Mouse (Mus musculus) stomach, embryonic 14.5 days (tissue): Measurements from ENCODE around the gene Myocd. TPM values are rescaled to one million over a fixed set of nuclear protein-coding genes. Genes with fewer than 3 reads are reported as not detected.

ENCODE experiments used
- ATAC-seq: fragments of 200-750 bp; cut with Nextera tagmentation; 2 replicates; pipeline ENCODE4 v1.8.0; 2017; ENCODE audit warnings: low read depth, moderate TSS enrichment; ENCODE audit not compliant: insufficient number of reproducible peaks, insufficient read depth, low FRiP score
- H3K27ac ChIP-seq: fragments of 300-500 bp; sonication (generic); 2 replicates; pipeline ENCODE4 v1.5.1; 2014; ENCODE audit warnings: mild to moderate bottlenecking, low read length, moderate library complexity, mixed read lengths
- H3K27me3 ChIP-seq: fragments of 300-500 bp; sonication (generic); 2 replicates; pipeline ENCODE4 v1.6.1; 2014; ENCODE audit warnings: low read length, control low read depth, mixed read lengths; ENCODE audit not compliant: control insufficient read depth, insufficient read depth
- H3K36me3 ChIP-seq: fragments of 300-500 bp; sonication (generic); 2 replicates; pipeline ENCODE4 v1.6.1; 2014; ENCODE audit warnings: mild to moderate bottlenecking, control low read depth, low read length, moderate library complexity, mixed read lengths; ENCODE audit not compliant: control insufficient read depth, insufficient read depth
- H3K4me1 ChIP-seq: fragments of 300-500 bp; sonication (generic); 2 replicates; pipeline ENCODE4 v1.6.1; 2014; ENCODE audit warnings: low read length, control low read depth, mixed read lengths; ENCODE audit not compliant: control insufficient read depth, insufficient read depth
- H3K4me2 ChIP-seq: fragments of 300-500 bp; sonication (generic); replicated peaks from 2 replicates; pipeline ENCODE4 v1.6.1; 2014; ENCODE audit warnings: low read depth, low read length, control low read depth
- H3K4me3 ChIP-seq: fragments of 300-500 bp; sonication (generic); 2 replicates; pipeline ENCODE4 v1.5.1; 2014; ENCODE audit warnings: low read depth, low read length, control low read depth
- H3K9ac ChIP-seq: fragments of 300-500 bp; sonication (generic); replicated peaks from 2 replicates; pipeline ENCODE4 v1.6.1; 2014; ENCODE audit warnings: low read depth, mild to moderate bottlenecking, control low read depth, low read length, moderate library complexity, mixed read lengths
- H3K9me3 ChIP-seq: fragments of 300-500 bp; sonication (generic); 2 replicates; pipeline ENCODE4 v1.6.1; 2016; ENCODE audit warnings: low read depth, low read length, control low read depth; ENCODE audit not compliant: control insufficient read depth
- WGBS: fragments of 180-500 bp; shearing (Covaris S2); extraction: QIAGEN DNeasy Blood & Tissue Kit; methylation state at CpG from one replicate; pipeline ENCODE4 v1.1.7; 2014; 5-methylcytosine and 5-hydroxymethylcytosine counted together
- polyA plus RNA-seq: library from polyadenylated mRNA; unstranded; fragments of >200 nt; fragmentation: Nextera tagmentation; extraction: Ambion mirVana; gene quantifications from 2 replicates; pipeline ENCODE4 v1.2.1, GENCODE M21; 2014

Gene Myocd
- polyA plus RNA-seq, 1 experiment from 2014 or later, result 63.0 TPM

- no peaks in the 10 kb centered on the region for H3K36me3 ChIP-seq
- no peak overlapping the region for H3K27ac ChIP-seq
- no peak for ATAC-seq
- WGBS, result 81% methylated on average over 5 of the region's 5 CpGs
- H3K4me1 ChIP-seq, result 0 out of 2 replicates have a peak, but pooled peaks cover 4% of the 10 kb centered on the region
- H3K9me3 ChIP-seq, result no peaks in the 10 kb centered on the region
- H3K4me2 ChIP-seq, result no peak overlapping the region
- no peak overlapping the region for H3K4me3 ChIP-seq
- no peaks in the 10 kb centered on the region for H3K27me3 ChIP-seq
- no peak overlapping the region for H3K9ac ChIP-seq
Measured at GRCm38 (mm10) chr11:65153006-65153405, 116.8 kb downstream of the Myocd start.

DNA sequence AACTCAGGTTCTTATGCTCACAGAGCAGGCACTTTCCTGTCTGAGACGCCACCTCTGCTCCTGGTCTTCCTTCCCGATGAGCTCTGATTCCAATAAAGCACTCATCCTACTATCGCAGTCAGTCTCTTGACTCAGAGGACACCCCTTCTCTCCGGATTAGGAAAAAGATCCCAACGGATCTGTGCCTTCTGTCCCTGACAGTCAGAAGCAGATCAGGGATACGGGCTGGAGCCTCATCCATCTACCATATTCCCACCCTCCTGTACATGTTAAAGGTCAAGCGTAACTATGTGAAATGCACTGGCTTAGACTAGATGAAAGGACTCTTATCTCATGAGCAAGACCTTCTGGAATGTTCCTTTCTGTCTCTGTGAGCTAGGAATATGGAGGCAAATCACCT lies 121.3 kb downstream of the Myocd start:
- Histone ChIP-seq H3K27me3 (no peaks in the 10 kb centered on the region), H3K4me2 (no peak overlapping the region), H3K4me1 (no peaks in the 10 kb centered on the region), H3K4me3 (no peak overlapping the region), H3K9ac (no peak overlapping the region), H3K27ac (no peak overlapping the region), H3K36me3 (no peaks in the 10 kb centered on the region), H3K9me3 (no peaks in the 10 kb centered on the region)
- no peak for ATAC-seq
- 71% methylated on average over 7 of the region's 7 CpGs for WGBS

DNA sequence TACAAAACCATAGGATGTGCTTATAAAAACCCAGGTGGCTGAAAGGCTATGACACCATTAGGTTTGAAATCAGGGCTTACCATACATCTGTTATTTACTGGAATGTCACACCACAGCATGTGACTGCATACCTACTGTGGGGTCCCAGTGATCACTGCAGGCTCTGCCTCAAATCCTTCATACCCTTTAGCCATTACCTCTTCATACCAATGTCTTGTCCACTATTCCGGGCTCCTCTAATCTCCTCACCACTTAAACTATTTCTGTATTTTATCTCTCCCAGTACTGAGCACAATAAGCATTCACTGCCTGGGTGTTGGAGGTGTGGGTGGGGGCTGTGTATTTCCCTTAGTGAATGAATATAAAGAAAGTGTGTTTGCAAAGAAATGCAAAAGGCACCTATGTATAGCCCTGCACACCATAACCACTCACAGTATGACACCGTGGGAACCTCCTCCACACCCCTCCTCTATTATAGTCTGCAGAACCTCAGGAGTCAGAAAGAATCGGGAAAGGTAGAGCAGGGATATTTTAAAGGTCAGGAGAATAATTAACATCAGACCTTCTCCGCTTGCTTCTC lies 126.9 kb downstream of the Myocd start:
- Histone ChIP-seq H3K4me3 (no peak overlapping the region), H3K27me3 (no peaks in the 10 kb centered on the region), H3K9me3 (no peaks in the 10 kb centered on the region), H3K4me1 (no peaks in the 10 kb centered on the region), H3K27ac (no peak overlapping the region), H3K4me2 (no peak overlapping the region), H3K9ac (no peak overlapping the region), H3K36me3 (no peaks in the 10 kb centered on the region)
- no peak for ATAC-seq
- WGBS, result 63% methylated on average over 4 of the region's 4 CpGs

GRCm38 (mm10) chr11:65139030-65139429 lies 130.8 kb downstream of the Myocd start:
- WGBS, result 87% methylated on average over 3 of the region's 3 CpGs
- Histone ChIP-seq H3K36me3 (no peaks in the 10 kb centered on the region), H3K9me3 (no peaks in the 10 kb centered on the region), H3K4me1 (no peaks in the 10 kb centered on the region), H3K27ac (no peak overlapping the region), H3K9ac (no peak overlapping the region), H3K4me3 (no peak overlapping the region), H3K27me3 (no peaks in the 10 kb centered on the region), H3K4me2 (no peak overlapping the region)
- no peak for ATAC-seq

DNA sequence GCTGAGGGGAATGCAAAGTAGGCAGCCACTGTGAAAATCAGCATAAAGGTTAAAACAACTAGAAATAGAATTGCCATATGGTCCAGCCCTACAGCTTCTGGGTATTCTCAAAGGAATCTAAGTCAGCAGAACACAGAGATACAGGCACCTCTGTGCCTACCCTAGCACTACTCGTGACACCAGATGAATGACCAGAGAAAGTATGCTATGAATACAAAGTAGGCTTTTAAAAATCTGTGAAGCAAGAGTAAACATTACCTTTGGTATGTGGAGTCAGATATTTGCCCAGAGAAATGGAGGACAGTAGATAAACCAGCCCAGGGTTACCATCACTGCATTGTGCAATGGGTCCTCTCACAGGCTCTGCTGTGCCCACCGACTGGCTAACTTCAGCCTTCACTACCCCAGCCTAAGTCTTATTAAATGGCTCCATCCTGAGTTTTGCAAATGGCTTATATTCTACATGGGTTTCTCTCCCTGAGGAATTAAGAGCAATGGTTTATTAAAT lies 132.6 kb downstream of the Myocd start:
- H3K27me3 ChIP-seq, result no peaks in the 10 kb centered on the region
- ATAC-seq, result no peak
- H3K27ac ChIP-seq, result no peak overlapping the region
- no peaks in the 10 kb centered on the region for H3K4me1 ChIP-seq
- 52% methylated on average over 2 of the region's 2 CpGs for WGBS
- no peak overlapping the region for H3K4me3 ChIP-seq
- no peak overlapping the region for H3K9ac ChIP-seq
- H3K4me2 ChIP-seq, result no peak overlapping the region
- H3K36me3 ChIP-seq, result no peaks in the 10 kb centered on the region
- no peaks in the 10 kb centered on the region for H3K9me3 ChIP-seq

DNA sequence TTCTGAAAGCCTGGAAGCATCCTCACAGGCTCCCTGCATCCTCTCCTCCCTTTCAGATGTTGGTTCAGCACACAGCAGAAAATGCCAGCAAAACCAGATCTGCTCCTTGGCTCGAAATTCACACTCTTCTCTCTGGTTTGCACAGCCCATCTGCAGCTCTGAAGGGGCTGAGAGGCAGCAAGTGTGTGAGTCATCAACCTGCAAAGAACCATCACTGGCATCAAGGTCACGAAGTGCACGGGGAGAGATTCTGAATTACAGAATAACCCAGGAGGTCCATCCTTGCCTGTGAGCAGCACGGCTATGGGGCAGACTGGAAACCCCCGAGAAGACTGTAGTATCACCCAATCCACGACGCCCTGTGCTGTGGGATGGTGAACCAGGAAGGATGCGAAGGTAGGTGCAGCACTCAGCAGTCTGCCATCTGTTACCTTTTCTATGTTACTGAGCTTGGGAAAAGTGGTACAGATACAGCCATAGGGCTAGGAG lies 134.5 kb downstream of the Myocd start:
- Histone ChIP-seq H3K36me3 (no peaks in the 10 kb centered on the region), H3K27ac (no peak overlapping the region), H3K9me3 (no peaks in the 10 kb centered on the region), H3K4me3 (no peak overlapping the region), H3K9ac (no peak overlapping the region), H3K4me1 (no peaks in the 10 kb centered on the region), H3K4me2 (no peak overlapping the region), H3K27me3 (no peaks in the 10 kb centered on the region)
- ATAC-seq, result no peak
- WGBS, result 87% methylated on average over 8 of the region's 8 CpGs

DNA sequence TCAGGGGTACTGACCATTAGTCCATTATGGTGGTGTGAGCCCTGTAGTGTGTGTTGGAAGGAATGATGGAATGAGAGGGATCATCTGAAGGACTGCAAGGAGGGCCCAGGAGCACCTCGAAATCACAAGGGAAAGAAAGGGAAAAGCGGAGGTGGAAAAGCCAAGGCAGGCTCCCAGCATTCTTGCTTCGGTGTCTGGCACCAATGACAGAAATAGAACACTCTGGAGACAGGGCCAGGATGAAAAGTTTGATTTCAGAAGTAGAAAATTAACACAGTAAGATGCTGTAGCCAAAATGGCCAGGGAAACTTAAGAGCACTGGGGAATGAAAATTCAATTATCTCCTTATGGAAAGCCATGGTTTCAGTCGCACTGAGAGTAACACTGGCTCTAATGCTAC lies 136.1 kb downstream of the Myocd start:
- H3K36me3 ChIP-seq, result no peaks in the 10 kb centered on the region
- ATAC-seq, result no peak
- 88% methylated on average over 4 of the region's 4 CpGs for WGBS
- H3K4me2 ChIP-seq, result no peak overlapping the region
- no peaks in the 10 kb centered on the region for H3K4me1 ChIP-seq
- H3K27ac ChIP-seq, result no peak overlapping the region
- H3K9ac ChIP-seq, result no peak overlapping the region
- no peaks in the 10 kb centered on the region for H3K27me3 ChIP-seq
- no peak overlapping the region for H3K4me3 ChIP-seq
- no peaks in the 10 kb centered on the region for H3K9me3 ChIP-seq

GRCm38 (mm10) chr11:65129110-65129509 lies 140.7 kb downstream of the Myocd start:
- 84% methylated on average over 4 of the region's 4 CpGs for WGBS
- Histone ChIP-seq H3K9ac (no peak overlapping the region), H3K4me2 (no peak overlapping the region), H3K4me1 (0 out of 2 replicates have a peak, but pooled peaks cover 3% of the 10 kb centered on the region), H3K4me3 (no peak overlapping the region), H3K27ac (no peak overlapping the region), H3K9me3 (no peaks in the 10 kb centered on the region), H3K27me3 (no peaks in the 10 kb centered on the region), H3K36me3 (no peaks in the 10 kb centered on the region)
- ATAC-seq, result no peak

GRCm38 (mm10) chr11:65128666-65129065 lies 141.1 kb downstream of the Myocd start:
- H3K4me3 ChIP-seq, result no peak overlapping the region
- H3K4me1 ChIP-seq, result 0 out of 2 replicates have a peak, but pooled peaks cover 3% of the 10 kb centered on the region
- H3K36me3 ChIP-seq, result no peaks in the 10 kb centered on the region
- no peak overlapping the region for H3K27ac ChIP-seq
- H3K27me3 ChIP-seq, result no peaks in the 10 kb centered on the region
- H3K9ac ChIP-seq, result no peak overlapping the region
- no peak for ATAC-seq
- no peak overlapping the region for H3K4me2 ChIP-seq
- H3K9me3 ChIP-seq, result no peaks in the 10 kb centered on the region
- WGBS, result 66% methylated on average over 4 of the region's 4 CpGs
